Mouse (Mus musculus) midbrain, embryonic 16.5 days (tissue): ENCODE data around the gene Klhdc7a. TPM values are rescaled to one million over a fixed set of nuclear protein-coding genes. Genes with fewer than 3 reads are reported as not detected.
A peak's percentile ranks its signal among the peaks of the same experiment; 100 is the strongest.

Experiments
- ATAC-seq: fragments of 200-750 bp; cut with Nextera tagmentation; 2 replicates; pipeline ENCODE4 v1.8.0; 2017; ENCODE audit warnings: moderate TSS enrichment
- H3K27ac ChIP-seq: fragments of 300-500 bp; sonication (generic); 2 replicates; pipeline ENCODE4 v1.5.1; 2014; ENCODE audit warnings: mild to moderate bottlenecking, low read length, mixed read lengths
- H3K27me3 ChIP-seq: fragments of 300-500 bp; sonication (generic); 2 replicates; pipeline ENCODE4 v1.6.1; 2014; ENCODE audit warnings: low read depth, low read length, mixed read lengths; ENCODE audit not compliant: control insufficient read depth, insufficient read depth
- H3K36me3 ChIP-seq: fragments of 300-500 bp; sonication (generic); 2 replicates; pipeline ENCODE4 v1.6.1; 2014; ENCODE audit warnings: mild to moderate bottlenecking, low read length, moderate library complexity, mixed read lengths; ENCODE audit not compliant: control insufficient read depth, insufficient read depth
- H3K4me1 ChIP-seq: fragments of 300-500 bp; sonication (generic); 2 replicates; pipeline ENCODE4 v1.6.1; 2014; ENCODE audit warnings: mild to moderate bottlenecking, low read length, mixed read lengths; ENCODE audit not compliant: control insufficient read depth, insufficient read depth
- H3K4me2 ChIP-seq: fragments of 300-500 bp; sonication (generic); 2 replicates; pipeline ENCODE4 v1.6.1; 2014; ENCODE audit warnings: mild to moderate bottlenecking, low read length, mixed read lengths
- H3K4me3 ChIP-seq: fragments of 300-500 bp; sonication (generic); 2 replicates; pipeline ENCODE4 v1.5.1; 2014; ENCODE audit warnings: low read depth, mild to moderate bottlenecking, low read length, moderate library complexity, mixed read lengths
- H3K9ac ChIP-seq: fragments of 300-500 bp; sonication (generic); 2 replicates; pipeline ENCODE4 v1.6.1; 2014; ENCODE audit warnings: low read depth, low read length, mixed read lengths
- H3K9me3 ChIP-seq: fragments of 300-500 bp; sonication (generic); replicated peaks from 2 replicates; pipeline ENCODE4 v1.6.1; 2014; ENCODE audit warnings: mild to moderate bottlenecking, low read length, mixed read lengths; ENCODE audit not compliant: control insufficient read depth, poor library complexity, severe bottlenecking
- WGBS: fragments of 180-500 bp; shearing (Covaris S2); extraction: QIAGEN DNeasy Blood & Tissue Kit; methylation state at CpG from one replicate; pipeline ENCODE4 v1.1.7; 2014; 5-methylcytosine and 5-hydroxymethylcytosine counted together
- polyA plus RNA-seq: library from polyadenylated mRNA; unstranded; fragments of >200 nt; fragmentation: Nextera tagmentation; extraction: Ambion mirVana; gene quantifications from 2 replicates; pipeline ENCODE4 v1.2.1, GENCODE M21; 2015

Klhdc7a gene
- polyA plus RNA-seq: 0.34 and 0.39 TPM in 2 replicates

DNA sequence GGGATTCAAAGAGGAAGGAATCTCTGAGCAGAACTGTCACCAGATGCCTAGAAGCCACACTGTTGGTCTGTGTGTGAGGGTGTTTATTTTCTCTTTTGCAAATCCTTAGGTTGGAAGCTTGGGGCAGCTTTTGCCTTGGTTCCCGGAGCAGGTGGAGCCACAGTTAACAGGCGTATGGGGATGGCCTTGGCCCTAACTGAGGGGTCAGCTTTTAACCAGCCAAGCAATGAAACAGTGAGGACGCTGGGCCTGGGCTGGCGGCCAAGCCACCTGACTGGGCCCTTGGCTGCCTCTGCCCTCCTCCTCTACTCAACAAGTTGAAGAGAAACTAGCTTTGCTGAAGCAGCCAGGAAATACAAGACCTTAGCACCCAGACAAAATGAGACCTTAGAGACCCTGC, at the start of gene Klhdc7a:
TSS of gene Klhdc7a (minus strand) at position 105 of the 400 bp plus-strand sequence.
- Histone ChIP-seq H3K36me3 (no peaks in the 10 kb centered on the region), H3K27me3 (0 out of 2 replicates have a peak, but pooled peaks cover 2% of the 10 kb centered on the region), H3K9ac (no peak within 1 kb of the TSS), H3K9me3 (no peaks in the 10 kb centered on the region), H3K27ac (no peak within 1 kb of the TSS), H3K4me1 (peaks cover 2% of the 10 kb centered on the region; the same call in 1 of the 2 replicates), H3K4me2 (no peak within 1 kb of the TSS), H3K4me3 (no peak within 1 kb of the TSS)
- 46% methylated on average over 4 of the region's 4 CpGs for WGBS
- ATAC-seq: no peak

DNA sequence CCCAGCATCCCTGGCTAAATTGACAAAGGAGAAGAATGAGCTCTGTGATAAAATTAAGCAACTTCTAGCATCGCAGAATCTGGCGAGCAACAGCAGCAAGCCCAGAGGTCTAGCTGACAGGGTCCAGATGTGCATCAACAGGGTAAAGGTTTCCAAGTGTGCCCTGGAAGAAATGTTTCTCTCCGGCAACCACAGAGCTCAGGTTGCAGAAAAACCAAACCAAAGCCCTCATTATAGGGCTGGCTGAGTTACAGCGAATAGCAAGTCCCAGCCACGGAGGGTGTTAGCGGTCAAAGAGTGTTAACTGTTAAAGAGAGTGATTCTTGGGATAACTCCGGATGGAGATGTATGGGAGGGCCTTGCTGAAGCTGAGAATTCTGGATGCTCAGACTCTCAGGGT, 48.1 kb upstream of the Klhdc7a start:
- H3K36me3 ChIP-seq: no peaks in the 10 kb centered on the region
- H3K4me1 ChIP-seq: peaks cover 6% of the 10 kb centered on the region
- no peak overlapping the region for H3K4me2 ChIP-seq
- no peak overlapping the region for H3K9ac ChIP-seq
- H3K27ac ChIP-seq: no peak overlapping the region
- H3K9me3 ChIP-seq: no peaks in the 10 kb centered on the region
- H3K27me3 ChIP-seq: no peaks in the 10 kb centered on the region
- ATAC-seq: no peak
- H3K4me3 ChIP-seq: no peak overlapping the region
- WGBS: 69% methylated on average over 7 of the region's 7 CpGs

DNA sequence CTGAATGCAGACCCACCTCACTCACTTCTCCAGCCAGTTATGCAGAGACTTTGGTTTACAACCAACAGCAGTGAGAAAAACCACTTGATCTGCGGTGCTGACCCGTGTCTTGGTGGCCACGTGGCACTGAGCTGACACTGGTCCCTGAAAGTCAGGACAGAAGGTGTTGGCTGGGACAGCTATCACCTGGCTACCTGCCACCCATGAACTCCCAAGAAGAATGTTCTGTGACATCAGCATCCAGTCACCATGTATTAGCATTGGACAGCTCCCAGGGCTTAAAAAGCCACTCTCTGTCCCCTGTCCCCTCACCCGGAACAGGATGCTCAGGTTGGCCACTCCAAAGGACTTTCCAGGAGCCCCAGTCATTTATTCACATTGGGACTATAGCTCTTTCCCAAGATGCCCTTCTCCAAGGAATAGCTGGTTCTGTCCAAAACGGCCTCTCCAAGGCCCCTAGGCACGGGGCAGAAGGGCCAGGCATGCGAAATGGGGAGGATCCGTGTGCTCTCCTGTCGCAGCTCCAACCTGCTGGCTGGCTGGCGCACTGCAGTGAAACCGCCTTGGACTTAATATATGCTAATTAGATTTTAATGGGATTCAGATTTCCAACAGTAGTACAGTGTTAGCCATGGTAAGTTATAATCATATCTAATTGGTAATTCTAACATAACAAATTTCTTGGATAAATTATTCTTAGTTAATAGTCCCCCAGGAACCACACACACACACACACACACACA, 43.1 kb upstream of the Klhdc7a start:
- Histone ChIP-seq H3K4me1 (peaks cover 10% of the 10 kb centered on the region), H3K9me3 (no peaks in the 10 kb centered on the region), H3K27ac (no peak overlapping the region), H3K27me3 (no peaks in the 10 kb centered on the region), H3K4me2 (no peak overlapping the region), H3K36me3 (no peaks in the 10 kb centered on the region), H3K9ac (no peak overlapping the region), H3K4me3 (no peak overlapping the region)
- 42% methylated on average over 11 of the region's 11 CpGs for WGBS
- ATAC-seq: peak; percentile 82

DNA sequence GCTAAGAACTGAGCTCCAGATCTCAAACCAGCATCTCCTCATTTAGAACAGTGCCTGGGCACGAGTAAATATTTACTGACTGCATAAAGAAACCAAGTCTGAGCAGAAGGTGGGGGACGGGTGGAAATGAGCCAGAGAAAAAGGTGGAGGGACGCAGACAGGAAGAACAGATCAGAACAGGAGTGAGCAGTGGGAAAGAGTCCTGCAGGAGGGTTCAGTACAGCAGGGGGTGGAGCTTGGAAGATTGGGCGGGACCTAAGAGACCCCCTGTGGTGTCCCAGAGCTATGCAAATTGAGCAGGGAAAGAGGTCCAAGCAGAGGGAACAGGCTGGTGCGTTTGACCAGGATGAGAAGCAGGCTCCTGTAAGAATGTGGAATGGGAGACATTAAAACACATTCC, 37.1 kb upstream of the Klhdc7a start:
- ATAC-seq: no peak
- H3K4me1 ChIP-seq: peaks cover 16% of the 10 kb centered on the region
- WGBS: 22% methylated on average over 5 of the region's 5 CpGs
- H3K9ac ChIP-seq: no peak overlapping the region
- no peak overlapping the region for H3K27ac ChIP-seq
- no peaks in the 10 kb centered on the region for H3K36me3 ChIP-seq
- no peaks in the 10 kb centered on the region for H3K9me3 ChIP-seq
- no peak overlapping the region; the same call in 1 of the 2 replicates for H3K4me3 ChIP-seq
- no peaks in the 10 kb centered on the region for H3K27me3 ChIP-seq
- peak overlapping the region; percentile 26 for H3K4me2 ChIP-seq

DNA sequence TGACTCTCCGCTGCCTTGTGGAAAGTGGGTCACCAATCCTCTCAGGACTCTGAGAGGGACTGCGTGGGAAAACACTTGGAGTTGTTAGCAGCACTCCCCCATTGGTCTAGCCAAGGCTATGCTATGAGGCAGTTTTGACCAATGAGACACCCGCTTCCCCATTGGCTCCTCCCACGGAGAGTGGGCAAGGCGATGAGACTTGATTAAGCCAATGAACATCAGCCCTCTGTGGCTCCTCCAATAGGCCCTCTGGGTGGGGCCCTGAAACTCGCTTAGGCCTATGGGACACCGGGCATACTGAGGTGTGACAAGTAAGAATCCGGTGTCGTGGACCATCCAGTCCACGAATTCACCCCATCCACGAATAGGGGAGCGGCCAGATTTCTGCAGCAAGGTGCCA, 36.3 kb upstream of the Klhdc7a start:
- Histone ChIP-seq H3K4me3 (no peak overlapping the region), H3K4me2 (peak overlapping the region; percentile 26), H3K4me1 (peaks cover 16% of the 10 kb centered on the region), H3K9me3 (no peaks in the 10 kb centered on the region), H3K36me3 (no peaks in the 10 kb centered on the region), H3K9ac (no peak overlapping the region), H3K27me3 (no peaks in the 10 kb centered on the region), H3K27ac (no peak overlapping the region)
- WGBS: 16% methylated on average over 12 of the region's 12 CpGs
- ATAC-seq: no peak; the same call in 1 of the 2 replicates

DNA sequence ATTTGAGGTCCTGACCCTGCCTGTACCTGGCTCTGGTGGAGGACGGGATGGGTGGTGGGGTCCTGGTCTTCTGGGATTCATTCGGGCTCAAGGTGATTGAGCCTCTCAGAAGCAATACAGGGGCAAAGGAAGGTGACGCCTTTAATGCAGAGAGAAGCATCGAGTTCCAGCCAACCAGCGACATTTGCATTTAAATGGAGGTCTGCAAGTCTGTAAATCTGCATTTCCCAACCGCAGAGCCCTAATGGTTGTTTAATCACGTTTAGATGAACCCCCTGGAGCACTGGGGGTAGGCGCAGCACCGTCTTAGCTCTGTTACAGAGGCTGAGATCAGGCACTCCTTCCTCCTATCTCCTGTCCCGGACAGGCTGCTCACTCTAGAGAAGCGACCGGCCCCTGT, 34.2 kb upstream of the Klhdc7a start:
- no peak for ATAC-seq
- H3K27ac ChIP-seq: no peak overlapping the region
- H3K36me3 ChIP-seq: no peaks in the 10 kb centered on the region
- no peak overlapping the region for H3K4me3 ChIP-seq
- 6% methylated on average over 12 of the region's 12 CpGs for WGBS
- no peak overlapping the region for H3K9ac ChIP-seq
- no peak overlapping the region for H3K4me2 ChIP-seq
- no peaks in the 10 kb centered on the region for H3K9me3 ChIP-seq
- peaks cover 16% of the 10 kb centered on the region for H3K4me1 ChIP-seq
- no peaks in the 10 kb centered on the region for H3K27me3 ChIP-seq

DNA sequence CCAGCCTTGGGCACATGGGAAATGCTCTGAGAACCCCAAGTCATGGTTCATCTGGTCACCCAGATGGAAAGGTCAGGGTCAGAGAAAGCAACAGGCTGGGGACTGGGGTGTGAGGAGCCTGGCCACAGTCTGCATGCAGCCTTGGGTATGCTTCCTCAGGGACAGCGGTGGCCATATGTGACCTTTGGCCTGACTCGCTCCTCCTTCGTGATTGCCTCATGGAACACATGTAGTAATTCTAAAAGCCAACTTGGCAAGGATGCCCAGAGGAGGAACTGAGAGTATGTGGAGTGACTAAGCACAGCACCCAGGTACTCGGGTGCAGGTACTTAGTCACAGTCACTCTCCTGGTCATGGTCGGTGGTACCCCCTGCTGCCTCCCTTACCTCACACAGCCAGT, 33.1 kb upstream of the Klhdc7a start:
- Histone ChIP-seq H3K4me3 (no peak overlapping the region), H3K27me3 (no peaks in the 10 kb centered on the region), H3K4me1 (peaks cover 13% of the 10 kb centered on the region), H3K4me2 (no peak overlapping the region), H3K9ac (no peak overlapping the region), H3K36me3 (no peaks in the 10 kb centered on the region), H3K9me3 (no peaks in the 10 kb centered on the region), H3K27ac (no peak overlapping the region)
- ATAC-seq: no peak
- WGBS: 88% methylated on average over 5 of the region's 5 CpGs

DNA sequence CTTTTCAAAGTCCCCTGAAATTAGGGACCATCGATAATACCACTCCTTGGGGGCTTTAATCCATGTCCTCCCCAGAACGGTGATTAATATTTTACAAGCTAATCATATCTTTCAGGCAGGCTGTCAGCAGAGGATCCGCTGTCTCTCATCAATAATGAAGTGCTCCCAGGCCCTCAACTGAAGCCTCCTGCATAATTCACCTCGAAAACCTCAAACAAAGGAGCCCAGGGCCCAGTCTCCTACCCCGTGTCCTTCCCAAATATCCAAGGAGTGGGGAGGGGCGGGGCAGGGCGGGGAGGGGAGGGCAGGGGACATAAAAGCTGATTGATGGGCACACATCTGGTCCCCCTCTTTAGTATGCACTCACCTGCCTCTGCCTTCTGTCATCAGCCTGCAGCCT, 31.2 kb upstream of the Klhdc7a start:
- Histone ChIP-seq H3K4me1 (peaks cover 16% of the 10 kb centered on the region), H3K9ac (no peak overlapping the region), H3K4me3 (no peak overlapping the region), H3K36me3 (no peaks in the 10 kb centered on the region), H3K9me3 (no peaks in the 10 kb centered on the region), H3K4me2 (no peak overlapping the region), H3K27me3 (no peaks in the 10 kb centered on the region), H3K27ac (no peak overlapping the region)
- peak; percentile 49 for ATAC-seq
- 30% methylated on average over 7 of the region's 7 CpGs for WGBS

DNA sequence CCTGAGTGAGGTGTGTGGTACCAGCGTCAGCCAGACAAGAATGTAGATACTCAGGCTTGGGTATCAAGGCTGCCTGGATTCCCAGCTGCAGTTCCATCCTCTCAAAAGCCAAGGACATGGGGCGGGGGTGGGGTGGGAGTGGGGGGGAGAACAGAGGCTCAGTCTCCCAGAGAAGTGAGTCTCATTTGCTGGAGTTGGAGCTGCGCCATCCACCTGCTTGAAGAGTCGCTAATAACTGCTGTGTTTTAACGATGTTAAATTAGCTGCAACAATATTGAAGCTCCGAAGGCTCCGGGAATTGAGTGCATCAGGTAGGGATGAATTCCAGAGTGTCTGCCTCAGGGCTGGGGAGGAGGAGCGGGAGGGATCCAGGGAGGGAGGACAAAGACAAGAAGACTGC, 27.8 kb upstream of the Klhdc7a start:
- peaks cover 9% of the 10 kb centered on the region for H3K4me1 ChIP-seq
- WGBS: 47% methylated on average over 8 of the region's 8 CpGs
- no peaks in the 10 kb centered on the region for H3K36me3 ChIP-seq
- H3K9me3 ChIP-seq: no peaks in the 10 kb centered on the region
- H3K4me3 ChIP-seq: no peak overlapping the region
- ATAC-seq: no peak
- no peak overlapping the region for H3K27ac ChIP-seq
- H3K4me2 ChIP-seq: no peak overlapping the region
- H3K9ac ChIP-seq: no peak overlapping the region
- H3K27me3 ChIP-seq: no peaks in the 10 kb centered on the region
